Mouse (Mus musculus): ENCODE measurements around the gene Sap30bp. TPM values are rescaled to one million over a fixed set of nuclear protein-coding genes. Genes with fewer than 3 reads are reported as not detected.

Sap30bp gene
- polyA plus RNA-seq, 1 experiment, result 3.0 TPM

- TF ChIP-seq TAL1 (IDR thresholded peaks at IDR 0.05; ENCODE audit: low read length) (no peak), GATA1 (IDR thresholded peaks at IDR 0.05; ENCODE audit: low read length) (no peak)
- H3K4me1 ChIP-seq (ENCODE audit: control insufficient read depth), result peaks cover 36% of the 10 kb centered on the region
- H3K27me3 ChIP-seq (ENCODE audit: control insufficient read depth), result peaks cover 20% of the 10 kb centered on the region
- peaks cover under 1% of the 10 kb centered on the region; the same call in 1 of the 2 replicates for H3K36me3 ChIP-seq (ENCODE audit: control insufficient read depth)
- no peak overlapping the region for H3K4me3 ChIP-seq (replicated peaks)
- peaks cover 7% of the 10 kb centered on the region for H3K9me3 ChIP-seq (ENCODE audit: control insufficient read depth, low read length)
These were observed 68.6 kb downstream of the Sap30bp start for GRCm38 (mm10) chr11:116001725-116002124.

- Histone ChIP-seq H3K4me1 (ENCODE audit: control insufficient read depth) (peaks cover 39% of the 10 kb centered on the region), H3K36me3 (ENCODE audit: control insufficient read depth) (peaks cover 7% of the 10 kb centered on the region; the same call in 1 of the 2 replicates), H3K4me3 (replicated peaks) (no peak overlapping the region), H3K9me3 (ENCODE audit: control insufficient read depth, low read length) (peaks cover 7% of the 10 kb centered on the region), H3K27me3 (ENCODE audit: control insufficient read depth) (peaks cover 20% of the 10 kb centered on the region)
- TF ChIP-seq GATA1 (IDR thresholded peaks at IDR 0.05; ENCODE audit: low read length) (no peak), TAL1 (IDR thresholded peaks at IDR 0.05; ENCODE audit: low read length) (no peak)
These were observed 69.8 kb downstream of the Sap30bp start for GRCm38 (mm10) chr11:116002894-116003293.

- TF ChIP-seq GATA1 (IDR thresholded peaks at IDR 0.05; ENCODE audit: low read length) (no peak), TAL1 (IDR thresholded peaks at IDR 0.05; ENCODE audit: low read length) (no peak)
- peak overlapping the region; percentile 56 for H3K4me3 ChIP-seq (replicated peaks)
- peaks cover 34% of the 10 kb centered on the region for H3K4me1 ChIP-seq (ENCODE audit: control insufficient read depth)
- peaks cover 20% of the 10 kb centered on the region for H3K27me3 ChIP-seq (ENCODE audit: control insufficient read depth)
- H3K36me3 ChIP-seq (ENCODE audit: control insufficient read depth), result peaks cover 19% of the 10 kb centered on the region
- peaks cover 7% of the 10 kb centered on the region for H3K9me3 ChIP-seq (ENCODE audit: control insufficient read depth, low read length)
These were observed 71.2 kb downstream of the Sap30bp start for GRCm38 (mm10) chr11:116004186-116004823.

- TF ChIP-seq TAL1 (IDR thresholded peaks at IDR 0.05; ENCODE audit: low read length) (no peak), GATA1 (IDR thresholded peaks at IDR 0.05; ENCODE audit: low read length) (no peak)
- Histone ChIP-seq H3K9me3 (ENCODE audit: control insufficient read depth, low read length) (peaks cover 7% of the 10 kb centered on the region), H3K27me3 (ENCODE audit: control insufficient read depth) (peaks cover 18% of the 10 kb centered on the region; the same call in 1 of the 2 replicates), H3K36me3 (ENCODE audit: control insufficient read depth) (peaks cover 25% of the 10 kb centered on the region), H3K4me3 (replicated peaks) (peak overlapping the region; percentile 56), H3K4me1 (ENCODE audit: control insufficient read depth) (peaks cover 29% of the 10 kb centered on the region)
These were observed 72.0 kb downstream of the Sap30bp start for GRCm38 (mm10) chr11:116004840-116005700.

GRCm38 (mm10) chr11:116005701-116006419 lies 72.8 kb downstream of the Sap30bp start:
- peaks cover 14% of the 10 kb centered on the region; the same call in 1 of the 2 replicates for H3K27me3 ChIP-seq (ENCODE audit: control insufficient read depth)
- H3K9me3 ChIP-seq (ENCODE audit: control insufficient read depth, low read length), result peaks cover 7% of the 10 kb centered on the region
- H3K4me1 ChIP-seq (ENCODE audit: control insufficient read depth), result peaks cover 29% of the 10 kb centered on the region
- TF ChIP-seq GATA1 (IDR thresholded peaks at IDR 0.05; ENCODE audit: low read length), result no peak
- no peak for TF ChIP-seq TAL1 (IDR thresholded peaks at IDR 0.05; ENCODE audit: low read length)
- peak overlapping the region; percentile 56 for H3K4me3 ChIP-seq (replicated peaks)
- peaks cover 26% of the 10 kb centered on the region for H3K36me3 ChIP-seq (ENCODE audit: control insufficient read depth)

- Histone ChIP-seq H3K27me3 (ENCODE audit: control insufficient read depth) (peaks cover 17% of the 10 kb centered on the region), H3K36me3 (ENCODE audit: control insufficient read depth) (peaks cover 26% of the 10 kb centered on the region), H3K4me3 (replicated peaks) (no peak overlapping the region), H3K9me3 (ENCODE audit: control insufficient read depth, low read length) (peaks cover 7% of the 10 kb centered on the region), H3K4me1 (ENCODE audit: control insufficient read depth) (peaks cover 37% of the 10 kb centered on the region)
- no peak for TF ChIP-seq TAL1 (IDR thresholded peaks at IDR 0.05; ENCODE audit: low read length)
- no peak for TF ChIP-seq GATA1 (IDR thresholded peaks at IDR 0.05; ENCODE audit: low read length)
These were observed 74.2 kb downstream of the Sap30bp start for GRCm38 (mm10) chr11:116007095-116007850.

- TF ChIP-seq TAL1 (IDR thresholded peaks at IDR 0.05; ENCODE audit: low read length) (no peak), GATA1 (IDR thresholded peaks at IDR 0.05; ENCODE audit: low read length) (no peak)
These were observed 75.3 kb downstream of the Sap30bp start for GRCm38 (mm10) chr11:116008411-116008810.

GRCm38 (mm10) chr11:116008832-116009375 lies 75.8 kb downstream of the Sap30bp start:
- Histone ChIP-seq H3K36me3 (ENCODE audit: control insufficient read depth) (peaks cover 26% of the 10 kb centered on the region), H3K27me3 (ENCODE audit: control insufficient read depth) (peaks cover 23% of the 10 kb centered on the region), H3K4me1 (ENCODE audit: control insufficient read depth) (peaks cover 46% of the 10 kb centered on the region), H3K9me3 (ENCODE audit: control insufficient read depth, low read length) (no peaks in the 10 kb centered on the region), H3K4me3 (replicated peaks) (no peak overlapping the region)
- no peak for TF ChIP-seq TAL1 (IDR thresholded peaks at IDR 0.05; ENCODE audit: low read length)
- no peak for TF ChIP-seq GATA1 (IDR thresholded peaks at IDR 0.05; ENCODE audit: low read length)

More at GRCm38 (mm10) chr11:116008411-116008810, 75.3 kb downstream of the Sap30bp start:
- H3K36me3 ChIP-seq (ENCODE audit: control insufficient read depth), result peaks cover 26% of the 10 kb centered on the region
- H3K9me3 ChIP-seq (ENCODE audit: control insufficient read depth, low read length), result no peaks in the 10 kb centered on the region
- H3K4me1 ChIP-seq (ENCODE audit: control insufficient read depth), result peaks cover 46% of the 10 kb centered on the region
- H3K4me3 ChIP-seq (replicated peaks), result no peak overlapping the region
- peaks cover 21% of the 10 kb centered on the region for H3K27me3 ChIP-seq (ENCODE audit: control insufficient read depth)
